Mouse (Mus musculus) left cerebral cortex, adult 8-10 months (tissue): ENCODE data around the gene Cnpy4. TPM values are rescaled to one million over a fixed set of nuclear protein-coding genes. Genes with fewer than 3 reads are reported as not detected.

ENCODE experiments used
- DNase-seq, 2 experiments: peaks; one replicate each; pipeline ENCODE4 v3.0.0; 2022; ENCODE audit warnings: low spot score in 2 of 2
- total RNA-seq, 4 experiments: library from RNA; stranded (reverse); gene quantifications; 2 replicates each; pipeline ENCODE4 v1.2.4; 2022

Gene Cnpy4
- 10 to 100 TPM; 11.7 to 14.7 (median 12.5) TPM for total RNA-seq

DNA sequence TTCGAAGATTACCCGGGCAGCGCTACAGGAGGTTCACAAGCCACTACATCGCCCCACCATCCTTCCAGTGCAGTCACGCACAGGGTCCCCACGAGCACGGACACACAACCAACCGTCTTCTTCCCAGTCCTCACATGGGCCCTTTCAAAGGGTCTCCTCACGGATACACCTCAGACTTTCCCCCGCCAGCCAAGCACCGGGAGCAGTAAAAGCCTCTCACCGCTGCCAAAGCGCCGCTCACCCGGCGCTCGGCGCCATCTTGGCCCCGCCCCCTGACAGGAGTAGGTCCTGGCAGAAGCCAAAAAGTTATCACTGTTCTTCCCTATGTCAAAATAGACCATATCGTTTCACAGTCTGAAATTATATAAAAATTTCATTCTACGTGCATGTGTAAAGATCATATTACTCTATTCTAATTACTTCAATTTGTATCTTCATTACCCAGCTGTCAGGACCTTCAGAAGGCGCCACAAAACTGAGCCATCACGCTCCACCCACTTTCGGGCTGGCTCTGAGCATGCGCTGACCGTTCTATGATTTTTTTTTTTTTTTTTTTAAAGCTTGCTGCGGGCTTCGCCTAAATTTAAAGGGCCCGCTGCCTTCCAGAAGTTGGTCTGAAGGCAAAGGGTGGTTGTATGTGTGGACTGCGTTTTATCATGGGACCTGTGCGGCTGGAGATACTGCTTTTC is at the start of gene Cnpy4, which contains the start of gene Taf6:
TSS of gene Cnpy4 (plus strand) at position 536 of the 689 bp plus-strand sequence.
TSS of gene Taf6 (minus strand) at position 502 of the 689 bp plus-strand sequence.
- DNase-seq = peak; percentile 59 to 73

DNA sequence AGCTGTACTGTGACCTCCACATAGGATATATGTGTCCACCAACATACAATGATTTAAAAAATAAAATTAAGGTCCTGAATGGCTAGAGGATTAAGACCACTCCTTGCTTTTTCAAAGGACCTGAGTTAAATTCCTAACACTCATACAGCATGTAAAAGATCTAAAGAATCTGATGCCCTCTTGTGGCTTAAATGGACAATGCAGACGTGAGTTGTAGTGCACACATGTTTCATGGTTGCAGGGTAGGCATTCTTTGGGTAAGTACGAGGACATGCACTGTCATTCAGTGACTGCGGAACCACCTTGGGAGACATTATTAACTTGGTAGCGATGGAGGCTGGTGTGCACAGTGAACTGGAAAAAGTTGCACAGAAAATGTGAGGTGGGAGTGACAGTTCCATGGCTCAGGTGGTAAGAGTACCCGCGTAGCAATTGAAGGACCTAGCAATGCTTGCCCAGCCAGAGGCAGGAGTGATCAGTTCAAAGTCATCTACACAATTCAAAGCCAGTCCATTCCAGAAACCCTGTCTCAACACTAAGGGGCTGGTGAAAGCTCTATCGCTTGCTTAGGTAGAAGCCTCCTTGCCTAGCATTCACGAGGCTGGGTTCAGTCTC is 49.2 kb upstream of the Cnpy4 start:
- no peak for DNase-seq

DNA sequence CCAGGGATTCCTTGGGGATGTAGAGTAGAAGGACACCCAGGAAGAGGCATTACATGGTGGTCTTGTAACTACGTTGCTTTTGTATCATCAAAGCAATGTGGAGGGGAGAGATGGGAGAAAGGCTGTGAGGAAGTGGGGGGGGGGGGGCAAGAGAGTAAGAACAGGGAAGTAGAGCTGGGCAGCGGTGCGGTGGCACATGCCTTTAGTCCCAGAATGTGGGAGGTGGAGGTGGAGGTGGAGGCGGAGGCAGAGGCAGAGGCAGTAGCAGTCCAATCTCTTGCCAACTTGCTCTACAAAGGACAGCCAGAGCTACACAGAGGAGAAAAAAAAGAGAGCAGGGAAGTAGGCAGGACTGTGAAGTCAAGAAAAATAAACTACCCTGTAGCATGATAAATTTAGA is 48.7 kb upstream of the Cnpy4 start:
- DNase-seq = no peak

DNA sequence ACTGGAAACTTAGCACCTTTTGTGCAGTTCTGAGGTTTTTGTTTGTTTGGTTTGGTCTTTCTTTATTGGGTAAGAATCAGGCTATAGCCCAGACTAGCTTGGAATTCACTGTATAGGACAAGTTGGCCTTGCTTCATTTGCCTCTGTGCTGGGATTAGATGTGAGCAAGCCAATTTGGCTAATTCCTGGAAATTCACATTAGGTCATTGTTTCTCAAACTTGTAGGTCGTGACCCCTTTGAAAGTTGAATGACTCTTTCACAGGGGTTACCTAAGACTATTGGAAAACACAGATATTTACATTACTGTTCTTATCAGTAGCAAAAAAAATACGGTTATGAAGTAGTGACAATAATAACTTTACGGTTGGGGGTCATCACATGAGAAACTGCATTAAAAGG is 32.9 kb upstream of the Cnpy4 start:
- no peak for DNase-seq

DNA sequence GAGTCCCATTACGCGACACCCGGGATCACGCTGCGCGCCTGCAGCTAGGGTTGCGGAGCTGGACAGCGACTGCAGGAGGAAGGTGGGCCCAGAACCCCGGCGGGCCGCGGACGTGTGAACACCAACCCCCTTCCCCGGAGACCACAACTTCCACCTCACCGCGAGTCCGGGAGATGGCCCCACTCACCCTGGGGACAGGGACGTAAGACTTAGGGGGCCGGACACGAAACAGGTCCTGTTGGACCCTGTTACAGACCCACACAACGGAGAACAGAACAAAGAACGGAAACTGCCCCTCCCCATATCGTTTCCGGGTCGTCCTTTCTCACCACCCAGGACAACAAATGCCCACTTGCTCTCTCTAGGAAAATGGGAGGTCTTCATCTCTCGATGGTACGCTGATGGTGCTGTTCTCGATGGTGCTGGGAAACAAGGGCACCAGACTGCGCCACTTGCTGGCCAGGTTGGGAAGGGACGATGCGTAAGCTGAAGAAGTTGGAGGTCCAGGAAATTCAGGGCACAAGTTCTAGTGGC is 31.8 kb upstream of the Cnpy4 start, which contains the start of gene Zfp113:
TSS of gene Zfp113 (minus strand) at position 302 of the 534 bp plus-strand sequence.
- peak; percentile 75 to 92 for DNase-seq

DNA sequence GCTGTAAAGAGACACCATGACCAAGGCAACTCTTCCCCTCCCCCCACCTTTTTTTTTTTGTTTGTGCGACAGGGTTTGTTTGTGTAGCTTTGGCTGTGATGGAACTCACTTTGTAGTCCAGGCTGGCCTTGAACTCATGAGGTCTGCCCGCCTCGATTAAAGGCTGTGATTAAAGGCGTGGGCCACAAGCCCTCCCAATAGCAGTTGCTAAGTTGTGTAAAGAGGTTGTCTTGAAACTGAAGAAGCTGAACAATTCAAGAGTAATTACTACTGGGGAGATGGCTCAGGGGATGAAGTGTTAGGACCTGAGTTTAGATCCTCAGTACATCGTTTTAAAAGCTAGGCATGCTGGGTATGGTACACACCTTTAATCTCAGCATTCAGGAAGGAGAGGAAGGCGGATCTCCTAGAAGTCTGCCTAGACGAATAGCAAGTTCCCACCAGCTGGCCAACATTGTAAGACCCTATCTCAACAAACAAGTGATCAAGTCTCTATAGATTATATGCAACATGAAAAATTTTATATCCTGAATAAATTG is 27.0 kb upstream of the Cnpy4 start:
- no peak for DNase-seq

DNA sequence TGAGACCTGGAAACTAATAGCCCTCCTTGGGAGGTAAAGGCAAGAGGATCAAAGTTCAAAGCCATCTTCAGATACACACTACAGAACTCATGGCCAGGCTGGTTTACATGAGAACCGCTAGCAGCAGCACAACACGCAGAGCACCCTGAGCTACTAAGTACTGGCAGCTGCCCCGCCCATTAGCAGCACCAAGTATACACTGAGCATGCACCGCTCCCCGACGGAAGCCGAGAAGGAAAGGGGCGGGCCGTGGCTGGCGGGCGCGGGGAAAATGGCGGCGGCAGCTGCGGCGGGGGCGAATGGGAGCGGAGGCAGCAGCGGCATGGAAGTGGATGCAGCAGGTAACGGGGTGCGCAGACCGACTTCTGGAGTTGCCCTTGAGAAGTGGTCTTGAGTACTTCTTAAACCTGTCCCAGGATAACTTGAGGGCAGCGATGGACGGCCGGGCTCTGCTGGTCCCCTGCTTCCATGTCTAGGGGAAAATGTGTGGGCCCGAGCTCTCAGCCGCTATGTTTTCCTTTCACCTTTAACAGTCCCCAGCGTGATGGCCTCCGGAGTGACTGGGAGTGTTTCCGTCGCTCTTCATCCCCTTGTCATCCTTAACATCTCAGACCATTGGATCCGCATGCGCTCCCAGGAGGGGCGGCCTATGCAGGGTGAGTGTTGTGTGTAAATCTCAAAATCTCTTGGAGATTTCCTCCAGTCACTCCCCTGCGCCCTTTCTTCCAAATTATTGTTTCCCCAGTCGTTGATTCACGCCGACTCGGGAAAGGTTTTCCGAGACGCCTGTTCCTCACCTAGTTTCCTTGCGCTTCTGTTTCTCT is 26.2 kb upstream of the Cnpy4 start, which contains the start of gene Cops6:
TSS of gene Cops6 (plus strand) at position 230 of the 824 bp plus-strand sequence.
- DNase-seq = peak; percentile 90 to 93

DNA sequence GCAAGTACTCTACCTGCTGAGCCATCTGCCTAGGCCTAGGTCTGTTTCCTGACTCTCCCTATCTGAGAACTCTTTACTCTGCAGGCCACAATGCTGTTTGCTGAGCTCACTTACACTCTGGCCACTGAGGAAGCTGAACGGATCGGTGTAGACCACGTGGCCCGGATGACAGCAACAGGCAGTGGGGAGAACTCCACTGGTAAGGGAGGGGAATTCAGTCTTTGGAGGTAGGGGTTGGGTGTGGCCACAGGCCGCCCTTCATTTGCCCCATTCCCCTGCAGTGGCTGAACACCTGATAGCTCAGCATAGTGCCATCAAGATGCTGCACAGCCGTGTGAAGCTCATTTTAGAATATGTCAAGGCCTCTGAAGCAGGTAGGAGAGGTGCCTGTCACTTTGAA is 24.2 kb upstream of the Cnpy4 start:
- DNase-seq = no peak

DNA sequence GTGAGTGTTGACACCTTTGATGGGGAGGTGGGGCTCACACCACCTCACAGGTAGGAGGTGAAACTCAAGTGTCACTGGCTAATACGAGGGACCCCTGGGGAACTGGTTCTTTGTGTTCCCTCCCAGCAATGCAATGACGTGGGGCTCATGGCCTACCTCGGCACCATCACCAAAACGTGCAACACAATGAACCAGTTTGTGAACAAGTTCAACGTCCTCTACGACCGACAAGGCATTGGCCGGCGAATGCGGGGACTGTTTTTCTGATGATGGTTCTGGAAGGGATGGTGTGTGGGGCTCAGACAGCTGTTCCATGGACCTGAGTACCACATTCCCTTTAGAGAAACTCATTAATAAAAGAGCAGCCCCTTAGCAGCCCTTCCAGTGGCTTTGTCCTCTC is 23.7 kb upstream of the Cnpy4 start:
- DNase-seq = no peak

DNA sequence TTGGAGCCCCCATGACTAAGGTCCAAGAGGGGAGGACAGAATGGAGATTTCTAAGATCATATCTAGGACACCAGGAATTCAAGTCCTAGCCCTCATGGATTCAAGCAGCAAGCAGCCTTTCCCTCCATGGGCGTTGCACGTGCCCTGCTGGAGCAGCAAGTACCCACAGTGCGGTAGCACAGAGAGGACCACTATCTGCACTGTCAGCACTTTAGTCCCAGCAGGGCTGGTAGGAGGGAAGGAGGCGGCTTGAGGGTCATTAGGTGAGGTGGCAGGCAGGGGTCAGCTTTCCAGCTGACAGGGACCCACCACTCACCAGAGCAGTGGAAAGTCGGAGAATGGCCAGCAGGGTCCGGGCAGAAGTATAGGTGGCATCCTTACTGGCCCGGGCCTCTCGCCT is 21.7 kb upstream of the Cnpy4 start:
- no peak for DNase-seq

- DNase-seq = peak; percentile 90 to 92
Measured at GRCm38 (mm10) chr5:138170936-138171561, 16.2 kb upstream of the Cnpy4 start.

DNA sequence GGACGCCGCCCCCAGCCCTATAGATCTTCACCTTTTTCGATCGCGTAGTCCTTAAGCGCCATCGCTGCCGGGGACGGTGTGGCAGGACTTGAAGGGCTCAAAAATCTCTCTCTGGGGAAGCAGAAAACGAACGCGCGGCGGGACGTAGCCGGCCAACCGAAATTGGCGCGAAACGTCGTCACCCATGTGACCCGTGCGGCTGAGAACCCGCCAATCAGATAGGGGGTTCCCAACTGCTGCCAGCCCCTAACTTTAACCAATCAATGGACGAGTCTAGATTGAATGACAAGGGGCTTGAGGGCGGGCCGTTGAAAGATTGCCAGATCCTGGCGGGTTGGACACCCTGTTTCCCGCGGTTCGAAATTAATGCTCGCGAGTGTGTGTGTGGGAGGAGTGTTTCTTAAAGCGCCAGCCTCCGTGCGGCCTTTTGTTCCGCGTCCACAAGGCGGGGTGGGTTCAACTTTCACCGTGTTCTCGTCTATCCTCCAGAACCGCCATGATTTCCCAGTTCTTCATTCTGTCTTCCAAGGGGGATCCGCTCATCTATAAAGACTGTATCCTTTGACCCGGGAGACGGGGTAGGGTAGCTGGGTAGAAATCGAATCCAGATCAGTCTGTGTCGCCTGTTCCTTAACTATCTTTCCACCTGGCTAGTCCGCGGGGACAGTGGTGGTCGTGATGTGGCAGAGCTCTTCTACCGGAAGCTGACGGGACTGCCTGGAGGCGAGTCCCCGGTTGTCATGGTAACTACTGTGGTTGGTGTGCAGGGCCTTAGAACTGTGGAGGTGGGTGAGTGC is 15.4 kb upstream of the Cnpy4 start, which contains the start of the genes Ap4m1 and Mcm7:
TSS of gene Ap4m1 (plus strand) at position 308 of the 797 bp plus-strand sequence.
TSS of gene Mcm7 (minus strand) at position 728 of the 797 bp plus-strand sequence.
- DNase-seq = peak; percentile 97

- DNase-seq = no peak
Measured at GRCm38 (mm10) chr5:138173217-138173616, 14.1 kb upstream of the Cnpy4 start.

- peak; percentile 35 to 79 for DNase-seq
Measured at GRCm38 (mm10) chr5:138187661-138188306, 499 bp downstream of the Cnpy4 start.

- peak; percentile 72 to 75 for DNase-seq
Measured at GRCm38 (mm10) chr5:138193771-138194727, 6.8 kb downstream of the Cnpy4 start, which contains the start of gene Mblac1. Gene Mblac1 (plus strand): TSS chr5:138194314.

DNA sequence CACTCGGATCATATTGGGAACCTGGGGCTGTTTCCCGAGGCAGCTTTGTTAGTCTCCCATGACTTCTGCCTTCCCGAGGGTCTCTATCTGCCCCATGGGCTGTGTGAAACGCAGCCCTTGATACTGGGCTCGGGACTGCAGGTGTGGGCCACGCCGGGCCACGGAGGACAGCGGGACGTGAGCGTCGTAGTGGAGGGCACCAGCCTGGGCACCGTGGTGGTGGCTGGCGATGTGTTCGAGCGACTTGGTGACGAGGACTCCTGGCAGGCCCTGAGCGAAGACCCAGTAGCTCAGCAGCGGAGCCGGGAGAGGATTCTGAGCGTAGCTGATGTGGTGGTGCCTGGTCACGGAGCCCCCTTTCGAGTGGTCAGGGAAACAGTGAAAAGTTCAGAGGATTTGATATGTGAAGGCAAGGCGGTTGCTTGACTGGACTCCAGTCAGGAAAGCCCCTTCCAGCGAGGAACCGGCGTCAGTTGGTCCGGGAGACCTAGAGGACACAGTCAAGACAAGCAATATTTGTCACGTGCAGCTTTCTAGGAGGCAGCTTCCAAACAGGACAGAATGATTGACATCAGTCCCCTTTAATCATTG is 7.6 kb downstream of the Cnpy4 start:
- no peak for DNase-seq

DNA sequence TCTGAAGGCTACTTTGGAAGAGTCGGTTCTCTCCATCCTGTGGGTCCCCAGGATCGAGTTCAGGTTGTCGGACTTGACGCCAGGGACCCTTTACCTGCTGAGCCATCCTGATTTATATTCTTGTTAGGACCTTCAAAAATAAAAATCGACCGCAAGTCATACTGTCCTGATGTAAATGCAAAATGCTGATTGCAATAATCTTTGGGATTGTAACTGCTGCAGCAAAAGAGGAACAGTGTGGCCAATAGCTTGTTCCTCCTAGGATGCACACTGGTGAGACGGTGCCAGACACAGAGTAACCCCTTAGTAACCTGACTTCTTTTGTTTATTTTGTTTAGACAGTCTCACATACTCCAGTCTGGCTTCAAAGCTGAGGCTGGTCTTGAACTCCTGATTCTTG is 8.2 kb downstream of the Cnpy4 start:
- no peak for DNase-seq

DNA sequence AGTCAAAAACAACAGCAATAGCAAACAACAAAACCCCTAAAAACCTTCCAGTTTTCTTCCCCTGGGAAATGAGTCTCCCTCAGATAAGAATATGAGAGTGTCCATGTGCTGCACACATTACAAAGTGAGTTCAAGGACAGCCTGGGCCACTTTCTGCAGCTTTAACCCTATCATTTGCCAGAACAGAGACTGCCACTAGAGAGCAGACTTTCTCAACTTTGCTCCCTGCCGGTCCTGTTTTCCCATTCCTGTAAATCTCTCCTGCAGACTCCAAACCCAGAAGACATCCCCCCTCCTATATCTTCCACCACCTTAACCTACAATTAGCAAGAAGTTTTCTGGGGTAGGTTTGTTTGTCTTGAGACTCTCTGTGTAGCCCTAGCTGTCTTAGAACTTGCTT is 12.3 kb downstream of the Cnpy4 start:
- no peak for DNase-seq
